Mouse (Mus musculus): ENCODE results near the gene Chfr. TPM values are rescaled to one million over a fixed set of nuclear protein-coding genes. Genes with fewer than 3 reads are reported as not detected.

The Chfr gene
- 32.6 and 34.3 TPM in 2 replicates for polyA plus RNA-seq (2015; fragmentation: Nextera tagmentation; extraction: Ambion mirVana)

DNA sequence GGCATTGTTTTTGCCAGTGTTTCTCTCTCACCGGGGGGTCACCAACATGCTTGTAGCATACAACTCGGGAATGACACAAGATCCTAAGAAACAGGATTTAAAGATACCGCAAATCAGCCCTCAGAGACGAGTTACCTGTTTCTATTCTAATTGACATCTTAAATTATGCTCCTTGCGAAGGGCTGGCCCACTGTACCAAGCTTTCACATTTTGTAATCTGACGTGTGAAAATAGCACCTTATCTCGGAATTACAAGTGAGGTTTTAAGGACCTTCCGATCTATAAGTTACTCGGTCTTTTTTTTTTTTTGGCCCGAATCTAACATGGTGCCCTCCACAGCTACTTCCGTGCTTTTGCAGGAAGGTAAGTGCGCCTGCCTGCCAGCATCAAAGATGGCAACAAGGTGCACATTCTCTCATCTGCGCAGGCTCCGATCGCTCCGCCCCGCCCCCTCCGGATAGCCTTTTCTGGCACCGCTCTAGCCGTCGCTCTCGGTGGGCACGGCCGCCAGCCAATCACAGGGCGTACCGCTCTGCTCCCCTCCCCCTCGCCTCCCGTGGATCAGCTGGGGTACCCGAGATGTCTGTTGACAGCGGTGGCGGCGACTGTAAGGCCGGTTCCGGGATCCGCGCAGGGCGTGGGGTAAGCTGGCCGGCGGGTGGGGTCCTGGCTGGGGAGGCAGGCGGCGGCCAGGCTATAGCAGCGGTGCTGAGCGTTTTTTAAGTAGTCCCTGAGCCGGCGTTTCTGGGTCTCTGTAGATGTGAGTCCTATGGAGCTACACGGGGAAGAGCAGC is at the start of gene Chfr:
Gene Chfr (plus strand): TSS at position 550 of the 794 bp plus-strand sequence.
- 4% methylated on average over 46 of the region's 46 CpGs for WGBS
- no peaks in the 10 kb centered on the region for H3K4me1 ChIP-seq
- ATAC-seq (ENCODE audit: insufficient read depth, low FRiP score, low read depth), result peak; percentile 100
- peak within 1 kb of the TSS; percentile 88 for H3K4me3 ChIP-seq (replicated peaks)
- no peaks in the 10 kb centered on the region for H3K9me3 ChIP-seq
- peak within 1 kb of the TSS; percentile 58; the same call in 1 of the 2 replicates for H3K27ac ChIP-seq
- H3K36me3 ChIP-seq, result peaks cover 4% of the 10 kb centered on the region; the same call in 1 of the 2 replicates
- H3K27me3 ChIP-seq (replicated peaks), result no peaks in the 10 kb centered on the region
- H3K4me2 ChIP-seq, result peak within 1 kb of the TSS; percentile 81
- H3K9ac ChIP-seq, result peak within 1 kb of the TSS; percentile 59

DNA sequence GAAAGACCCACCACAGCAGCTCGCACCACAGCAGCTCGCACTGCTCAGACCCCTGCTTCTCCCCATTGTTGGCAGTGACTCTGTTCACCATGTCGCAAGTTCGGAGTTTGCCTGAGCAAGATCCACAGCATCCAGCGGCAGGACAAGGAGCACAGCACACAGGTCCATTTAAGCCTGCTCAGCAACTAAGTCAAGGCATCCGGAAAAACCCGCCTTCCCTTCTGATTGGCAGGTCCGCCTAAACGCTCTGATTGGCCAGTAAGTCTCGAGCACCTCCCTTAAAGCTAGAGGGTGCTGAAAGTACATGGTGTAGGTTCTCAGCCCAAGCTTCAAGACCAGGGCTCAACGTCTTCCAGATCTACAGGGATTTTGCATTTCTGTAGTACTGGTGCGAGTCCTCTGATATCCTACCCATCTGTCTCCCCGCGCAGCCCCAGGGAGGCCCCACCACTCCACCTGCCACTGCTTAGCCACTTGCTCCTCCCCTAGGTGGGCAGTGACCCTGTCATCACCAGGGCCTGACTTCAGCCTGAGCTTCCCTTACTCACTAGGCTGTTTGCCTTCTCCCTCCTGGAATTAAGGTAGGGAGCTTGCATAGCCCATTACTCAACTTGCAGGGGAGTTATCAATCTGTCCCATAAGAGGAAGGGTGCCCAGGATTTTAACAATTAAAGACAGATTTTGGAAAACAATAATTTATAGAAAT is 49.3 kb upstream of the Chfr start:
- H3K4me1 ChIP-seq, result no peaks in the 10 kb centered on the region
- H3K4me2 ChIP-seq, result no peak overlapping the region
- 29% methylated on average over 14 of the region's 14 CpGs for WGBS
- no peak overlapping the region for H3K27ac ChIP-seq
- no peaks in the 10 kb centered on the region for H3K27me3 ChIP-seq (replicated peaks)
- H3K9ac ChIP-seq, result no peak overlapping the region
- H3K9me3 ChIP-seq, result no peaks in the 10 kb centered on the region
- no peak for ATAC-seq (ENCODE audit: insufficient read depth, low FRiP score, low read depth)
- H3K36me3 ChIP-seq, result no peaks in the 10 kb centered on the region
- no peak overlapping the region for H3K4me3 ChIP-seq (replicated peaks)

DNA sequence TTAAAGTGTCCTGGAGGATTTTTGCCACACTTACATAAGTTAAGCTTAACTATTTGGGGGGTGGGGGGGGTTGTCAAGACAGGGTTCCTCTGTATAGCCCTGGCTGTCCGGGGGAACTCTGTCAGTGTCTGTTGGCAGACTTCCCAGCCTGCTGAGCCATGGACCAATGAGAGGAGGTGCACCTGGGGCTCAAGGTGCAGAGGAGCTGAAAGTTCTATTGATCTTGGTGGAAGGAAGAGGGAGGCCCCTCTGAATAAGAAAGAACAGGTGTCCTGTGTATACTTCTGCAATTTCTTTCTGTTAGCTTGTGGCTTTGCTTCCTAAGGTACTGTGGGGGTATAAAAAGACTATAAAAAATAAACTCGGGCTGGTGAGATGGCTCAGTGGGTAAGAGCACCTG is 44.1 kb upstream of the Chfr start:
- H3K27ac ChIP-seq, result no peak overlapping the region
- no peak overlapping the region for H3K4me3 ChIP-seq (replicated peaks)
- WGBS, result 57% methylated on average over 2 of the region's 2 CpGs
- H3K9ac ChIP-seq, result no peak overlapping the region
- no peak for ATAC-seq (ENCODE audit: insufficient read depth, low FRiP score, low read depth)
- H3K4me1 ChIP-seq, result no peaks in the 10 kb centered on the region
- H3K27me3 ChIP-seq (replicated peaks), result no peaks in the 10 kb centered on the region
- no peak overlapping the region for H3K4me2 ChIP-seq
- H3K9me3 ChIP-seq, result no peaks in the 10 kb centered on the region
- no peaks in the 10 kb centered on the region for H3K36me3 ChIP-seq

DNA sequence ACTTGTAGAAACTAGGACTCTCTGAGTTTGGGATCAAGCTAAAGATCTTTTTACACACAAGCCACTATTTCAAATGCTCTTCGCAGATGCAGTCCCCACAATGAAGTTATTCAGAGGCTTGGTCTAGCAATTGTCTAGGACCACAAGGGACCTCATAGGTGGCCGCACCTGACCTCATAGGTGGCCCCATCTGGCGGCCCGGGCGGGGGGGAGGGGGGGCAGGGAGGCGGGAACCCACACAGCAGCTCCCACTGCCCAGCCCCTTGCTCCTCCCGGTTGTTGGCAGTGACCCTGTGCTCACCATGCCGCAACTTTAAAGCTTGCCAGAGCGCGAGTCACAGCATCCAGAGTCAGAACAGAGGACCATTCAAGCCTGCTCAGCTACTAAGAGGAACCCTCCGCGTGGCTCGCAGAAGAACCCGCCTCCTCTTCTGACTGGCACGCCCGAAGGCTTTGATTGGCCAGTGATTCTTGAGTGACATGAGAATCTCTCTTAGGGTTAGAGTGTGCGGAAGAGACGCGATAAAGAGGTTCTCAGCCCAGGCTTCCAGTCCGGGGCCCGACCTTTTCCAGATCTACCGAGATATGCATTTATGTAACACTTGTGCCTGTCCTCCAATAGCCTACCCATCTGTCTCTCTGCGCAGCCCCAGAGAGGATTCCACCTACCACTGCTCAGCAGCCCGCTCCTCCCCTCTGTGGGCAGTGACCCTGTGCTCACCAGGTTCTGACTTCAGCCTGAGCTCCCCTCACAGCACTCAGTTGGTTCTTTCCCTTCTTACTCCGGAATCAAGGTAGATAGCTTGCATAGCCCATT is 41.4 kb upstream of the Chfr start, which contains the start of gene Gm35315:
Gene Gm35315 (minus strand): TSS at position 391 of the 817 bp plus-strand sequence.
- H3K27me3 ChIP-seq (replicated peaks), result no peaks in the 10 kb centered on the region
- peak within 1 kb of the TSS; percentile 17; the same call in 1 of the 2 replicates for H3K9ac ChIP-seq
- ATAC-seq (ENCODE audit: insufficient read depth, low FRiP score, low read depth), result peak; percentile 97
- WGBS, result under 1% methylated on average over 24 of the region's 25 CpGs
- no peaks in the 10 kb centered on the region for H3K9me3 ChIP-seq
- H3K4me1 ChIP-seq, result no peaks in the 10 kb centered on the region
- H3K36me3 ChIP-seq, result no peaks in the 10 kb centered on the region
- peak within 1 kb of the TSS; percentile 54 for H3K4me3 ChIP-seq (replicated peaks)
- peak within 1 kb of the TSS; percentile 52 for H3K27ac ChIP-seq
- peak within 1 kb of the TSS; percentile 80 for H3K4me2 ChIP-seq

DNA sequence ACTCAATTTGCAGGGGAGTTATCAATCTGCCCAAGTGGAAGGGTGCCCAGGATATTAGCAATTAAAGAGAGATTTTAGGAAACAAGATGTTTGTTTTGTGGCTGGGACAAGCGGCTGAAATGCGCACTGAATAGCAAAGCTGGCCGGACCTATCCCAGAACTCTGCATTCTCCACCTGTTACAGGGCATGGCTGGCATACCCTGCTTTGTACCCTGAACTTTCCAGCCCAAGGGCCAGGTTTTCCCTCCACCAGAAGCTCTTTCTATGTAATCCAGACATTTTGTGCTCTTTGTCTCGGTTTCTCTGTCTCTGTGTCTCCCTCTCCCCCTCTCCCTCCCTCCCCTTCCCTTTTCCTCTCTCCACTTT is 40.8 kb upstream of the Chfr start:
- WGBS, result 1% methylated on average over 4 of the region's 4 CpGs
- Histone ChIP-seq H3K4me2 (peak overlapping the region; percentile 80), H3K4me1 (no peaks in the 10 kb centered on the region), H3K4me3 (replicated peaks) (peak overlapping the region; percentile 54), H3K9ac (peak overlapping the region; percentile 17; the same call in 1 of the 2 replicates), H3K27me3 (replicated peaks) (no peaks in the 10 kb centered on the region), H3K9me3 (no peaks in the 10 kb centered on the region), H3K27ac (peak overlapping the region; percentile 52), H3K36me3 (no peaks in the 10 kb centered on the region)
- ATAC-seq (ENCODE audit: insufficient read depth, low FRiP score, low read depth), result 0 out of 2 replicates have a peak, but pooled peaks have one; percentile 8

DNA sequence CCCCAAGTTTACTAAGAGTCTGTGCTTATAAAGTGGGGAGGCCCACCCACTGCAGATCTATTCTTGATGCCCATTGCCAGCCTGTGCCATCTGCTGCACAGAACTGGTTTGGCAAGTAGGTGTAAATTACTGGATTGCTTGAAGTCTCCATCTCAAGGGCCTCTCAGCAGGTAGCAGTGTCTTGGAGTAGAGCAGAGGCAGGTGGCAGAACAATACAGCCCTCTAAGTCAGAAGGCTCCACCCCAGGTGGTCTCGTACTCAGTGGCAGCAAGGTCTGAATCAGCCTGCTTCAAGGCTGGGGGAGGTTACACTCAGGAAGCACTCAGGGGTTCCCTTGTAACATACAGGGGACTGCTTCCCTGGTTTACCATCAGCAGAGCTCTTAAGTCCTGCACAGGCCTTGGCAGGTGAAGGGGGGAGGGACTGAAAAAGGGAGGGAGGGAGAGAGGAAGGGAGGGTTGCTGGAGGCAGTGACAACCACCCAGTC is 36.6 kb upstream of the Chfr start:
- Histone ChIP-seq H3K27me3 (replicated peaks) (no peaks in the 10 kb centered on the region), H3K9ac (no peak overlapping the region), H3K27ac (no peak overlapping the region), H3K36me3 (peaks cover 10% of the 10 kb centered on the region), H3K9me3 (no peaks in the 10 kb centered on the region), H3K4me3 (replicated peaks) (no peak overlapping the region), H3K4me1 (peaks cover 17% of the 10 kb centered on the region), H3K4me2 (no peak overlapping the region)
- no peak for ATAC-seq (ENCODE audit: insufficient read depth, low FRiP score, low read depth)
- 41% methylated on average over 1 of the region's 1 CpGs for WGBS

DNA sequence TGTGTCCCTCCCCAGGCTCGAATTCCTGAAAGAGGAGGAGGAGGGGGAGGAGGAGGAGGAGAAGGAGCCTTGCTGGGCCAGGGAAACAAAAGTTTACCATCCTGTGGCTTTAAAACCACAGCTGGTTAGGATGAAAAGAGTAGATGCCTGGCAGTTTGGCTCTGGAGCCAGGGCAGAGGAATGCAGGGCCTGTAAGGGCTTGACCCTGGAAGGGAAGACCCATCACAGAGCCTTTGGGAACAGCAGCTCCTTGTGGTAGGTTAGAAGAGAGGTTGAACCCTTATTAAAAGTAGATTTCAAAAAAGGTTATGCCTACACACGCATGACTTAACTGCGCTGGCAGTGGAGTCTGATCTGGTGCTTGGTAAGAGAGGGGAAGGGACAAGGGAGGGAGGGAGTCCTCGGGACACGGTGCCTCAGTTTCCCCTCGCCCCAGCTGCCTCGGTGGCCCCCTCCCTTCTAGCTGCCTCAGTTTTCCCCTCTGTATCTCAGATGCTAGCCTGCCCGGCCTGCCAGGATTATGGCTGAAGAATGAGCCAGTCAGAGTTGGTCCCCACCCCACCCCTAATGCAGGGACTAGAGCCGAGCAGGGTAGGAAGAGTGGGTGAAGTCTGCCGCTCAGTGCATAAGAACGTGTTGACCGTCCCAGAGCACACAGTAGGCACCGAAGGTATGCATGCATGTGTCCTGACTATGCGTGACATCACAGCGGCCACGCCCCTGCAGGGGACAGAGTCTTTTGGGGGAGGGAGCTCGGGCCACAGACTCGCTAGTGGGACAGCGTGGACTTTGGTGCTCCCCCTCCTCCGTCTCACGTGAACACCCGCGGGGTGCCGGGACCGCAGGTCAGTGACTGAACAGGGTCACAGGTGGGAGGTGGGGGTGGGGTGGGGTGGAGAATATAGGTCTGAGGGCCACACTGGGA is 35.7 kb upstream of the Chfr start, which contains the start of gene Plcxd1:
Gene Plcxd1 (plus strand): TSS at position 314 of the 925 bp plus-strand sequence.
- peaks cover 19% of the 10 kb centered on the region for H3K36me3 ChIP-seq
- peak; percentile 9; the same call in 1 of the 2 replicates for ATAC-seq (ENCODE audit: insufficient read depth, low FRiP score, low read depth)
- H3K4me1 ChIP-seq, result peaks cover 17% of the 10 kb centered on the region
- H3K9ac ChIP-seq, result no peak within 1 kb of the TSS
- peak within 1 kb of the TSS; percentile 83 for H3K4me2 ChIP-seq
- H3K27ac ChIP-seq, result no peak within 1 kb of the TSS; the same call in 1 of the 2 replicates
- H3K4me3 ChIP-seq (replicated peaks), result peak within 1 kb of the TSS; percentile 37; the same call in 1 of the 2 replicates
- 11% methylated on average over 25 of the region's 25 CpGs for WGBS
- H3K9me3 ChIP-seq, result no peaks in the 10 kb centered on the region
- no peaks in the 10 kb centered on the region for H3K27me3 ChIP-seq (replicated peaks)

DNA sequence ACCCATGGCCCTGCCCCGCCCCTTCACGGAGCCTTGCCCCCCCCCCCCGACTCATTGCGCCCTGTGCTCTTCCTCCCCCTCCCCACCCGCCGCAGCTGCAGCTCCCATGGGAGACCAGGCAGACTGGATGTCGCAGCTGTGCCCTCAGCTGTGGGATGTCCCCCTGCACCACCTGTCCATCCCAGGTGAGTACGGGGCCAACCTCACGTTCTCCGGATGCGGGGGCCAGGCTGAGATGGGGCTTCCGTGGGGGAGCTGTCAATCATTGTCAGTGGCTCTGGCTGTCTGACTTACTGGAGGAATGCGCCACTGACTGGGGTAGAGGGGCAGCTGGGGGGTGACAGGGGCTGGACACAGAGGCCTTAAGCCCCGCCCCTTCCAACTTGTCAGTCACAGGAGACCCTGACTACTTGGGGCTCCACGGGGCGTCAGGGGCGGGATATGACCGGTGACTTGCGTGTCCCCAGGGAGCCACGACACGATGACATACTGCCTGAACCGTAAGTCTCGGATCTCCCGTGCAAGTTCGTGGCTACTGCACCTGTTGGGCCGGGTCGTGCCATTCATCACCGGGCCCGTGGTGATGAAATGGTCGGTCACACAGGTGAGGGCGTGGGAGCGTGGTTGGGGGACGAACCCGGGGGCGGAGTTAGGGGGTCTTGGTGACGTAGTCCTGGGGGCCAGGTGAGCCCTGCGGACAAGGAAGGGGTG is 34.6 kb upstream of the Chfr start:
- Histone ChIP-seq H3K9me3 (no peaks in the 10 kb centered on the region), H3K36me3 (peaks cover 31% of the 10 kb centered on the region), H3K27ac (no peak overlapping the region), H3K27me3 (replicated peaks) (no peaks in the 10 kb centered on the region), H3K9ac (0 out of 2 replicates have a peak overlapping the region, but pooled peaks have one; percentile 12), H3K4me3 (replicated peaks) (peak overlapping the region; percentile 37), H3K4me2 (peak overlapping the region; percentile 83), H3K4me1 (peaks cover 17% of the 10 kb centered on the region)
- peak; percentile 9; the same call in 1 of the 2 replicates for ATAC-seq (ENCODE audit: insufficient read depth, low FRiP score, low read depth)
- 1% methylated on average over 33 of the region's 37 CpGs for WGBS

DNA sequence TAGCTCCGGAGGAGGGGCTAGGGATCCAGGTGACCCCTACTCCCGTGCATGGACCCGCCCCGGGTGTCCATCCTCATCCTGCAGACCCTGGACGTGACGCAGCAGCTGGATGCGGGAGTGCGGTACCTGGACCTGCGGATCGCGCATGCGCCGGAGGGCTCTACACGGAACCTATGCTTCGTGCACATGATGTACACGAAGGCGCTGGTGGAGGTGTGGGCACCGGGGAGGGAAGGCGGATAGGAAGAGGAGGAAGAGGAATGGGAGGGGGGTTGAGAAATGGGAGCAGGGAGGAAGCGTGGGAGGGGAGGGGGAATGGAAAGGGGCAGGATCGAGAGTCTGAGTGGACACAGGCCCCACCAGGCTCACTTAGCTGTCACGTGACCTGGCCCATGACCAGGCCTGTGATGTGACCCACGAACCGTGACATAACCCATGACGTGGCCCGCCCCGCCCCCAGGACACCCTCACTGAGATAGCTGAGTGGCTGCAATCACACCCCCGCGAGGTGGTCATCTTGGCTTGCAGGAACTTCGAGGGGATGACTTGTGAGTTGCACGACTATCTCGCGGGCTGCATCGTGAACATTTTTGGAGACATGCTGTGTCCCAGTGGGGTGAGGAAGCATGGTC is 33.8 kb upstream of the Chfr start:
- Histone ChIP-seq H3K4me2 (peak overlapping the region; percentile 83), H3K4me3 (replicated peaks) (peak overlapping the region; percentile 37), H3K4me1 (peaks cover 22% of the 10 kb centered on the region), H3K9me3 (no peaks in the 10 kb centered on the region), H3K27me3 (replicated peaks) (no peaks in the 10 kb centered on the region), H3K9ac (no peak overlapping the region), H3K27ac (no peak overlapping the region), H3K36me3 (peaks cover 34% of the 10 kb centered on the region)
- 15% methylated on average over 34 of the region's 34 CpGs for WGBS
- 0 out of 2 replicates have a peak, but pooled peaks have one; percentile 8 for ATAC-seq (ENCODE audit: insufficient read depth, low FRiP score, low read depth)

DNA sequence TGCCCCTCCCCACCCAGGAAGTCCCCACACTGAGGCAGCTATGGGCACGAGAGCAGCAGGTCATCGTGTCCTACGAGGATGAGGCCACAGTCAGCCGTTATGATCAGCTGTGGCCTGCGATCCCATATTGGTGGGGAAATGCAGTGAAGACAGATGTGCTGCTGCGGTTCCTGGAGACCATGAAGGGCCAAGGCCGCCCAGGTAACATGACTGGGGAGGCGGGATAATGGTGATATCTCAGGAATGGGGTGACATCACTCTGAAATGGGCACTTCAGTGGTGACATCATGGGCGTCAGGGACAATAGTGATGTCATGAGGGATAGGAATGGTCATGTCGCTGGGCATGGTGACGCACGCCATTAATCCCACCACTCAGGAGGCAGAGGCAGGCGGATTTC is 33.2 kb upstream of the Chfr start:
- no peak for ATAC-seq (ENCODE audit: insufficient read depth, low FRiP score, low read depth)
- 86% methylated on average over 13 of the region's 13 CpGs for WGBS
- no peak overlapping the region for H3K4me3 ChIP-seq (replicated peaks)

More for the DNA sequence above, 33.2 kb upstream of the Chfr start:
- no peak overlapping the region for H3K27ac ChIP-seq
- peaks cover 34% of the 10 kb centered on the region for H3K36me3 ChIP-seq
- H3K9ac ChIP-seq, result no peak overlapping the region
- H3K27me3 ChIP-seq (replicated peaks), result no peaks in the 10 kb centered on the region
- H3K9me3 ChIP-seq, result no peaks in the 10 kb centered on the region
- no peak overlapping the region for H3K4me2 ChIP-seq
- peaks cover 25% of the 10 kb centered on the region for H3K4me1 ChIP-seq
